ENCODE assay signal across 9 mouse cellular contexts in the genomic region with DNA sequence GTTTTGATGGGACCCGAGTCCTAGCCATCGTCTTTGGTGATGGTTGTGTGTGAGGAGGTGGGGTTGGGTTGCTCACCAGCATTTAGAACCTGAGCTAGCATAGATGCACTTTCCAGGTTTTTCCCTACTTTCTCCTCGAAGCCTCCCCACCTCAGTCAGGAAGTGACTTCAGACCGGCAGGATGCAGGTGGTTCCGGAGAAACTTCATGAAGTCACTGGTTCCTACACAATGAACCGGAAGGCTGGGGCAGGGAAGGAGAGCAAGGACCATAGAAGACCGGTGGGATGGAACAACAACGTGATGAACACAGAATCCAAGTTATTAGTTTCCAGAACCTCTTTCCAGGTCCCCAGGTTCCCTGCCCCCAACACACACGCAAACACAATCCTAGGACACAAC. TPM values are rescaled to one million over a fixed set of nuclear protein-coding genes. Genes with fewer than 3 reads are reported as not detected.
DNase-seq lines count a peak whose midpoint lies in the region; ATAC-seq lines count a peak whose summit lies in the region.
"Had no signal": no experiment of that assay in that cellular context is flagged by ENCODE, and none has a peak within 500 bp of the region (broad histone marks: within the 10 kb centered on the region; RNA-seq: fewer than 3 reads in every experiment).

No protein-coding gene starts in this region.

- H3K27me3 ChIP-seq in lung, embryonic 15.5 days = peaks cover 28% of the 10 kb centered on the region
- H3K27me3 ChIP-seq in forebrain, embryonic 16.5 days (replicated peaks; ENCODE audit: control insufficient read depth, insufficient read depth, low read length) = peaks cover 9% of the 10 kb centered on the region

- DNase-seq in cerebellum, adult 9-10 months = peak; percentile 45
- no peak for DNase-seq in cerebellum, adult 8-10 months
- DNase-seq in heart, adult 11 months = peak; percentile 99
- peak; percentile 65 for DNase-seq in heart, postnatal 4 days
- DNase-seq in thymus, postnatal 14 days = no peak
- DNase-seq in left cerebral cortex, postnatal 25 days (ENCODE audit: low spot score in 2 of 2) = no peak

- H3K27ac ChIP-seq in lung, embryonic 15.5 days = peak overlapping the region; percentile 74
- H3K27ac ChIP-seq in forebrain, embryonic 16.5 days (ENCODE audit: low read length) = no peak overlapping the region
- H3K27ac ChIP-seq: midbrain, embryonic 10.5 days had no signal

- no peaks in the 10 kb centered on the region for H3K9me3 ChIP-seq in lung, embryonic 15.5 days
- H3K9me3 ChIP-seq in forebrain, embryonic 16.5 days (ENCODE audit: control insufficient read depth, low read length) = no peaks in the 10 kb centered on the region
- H3K9me3 ChIP-seq: midbrain, embryonic 10.5 days had no signal

- intact Hi-C loops in left cerebral cortex, postnatal 25 days (cut with DNase I) = no loop called here

- no peak overlapping the region for H3K4me3 ChIP-seq in lung, embryonic 15.5 days
- no peak overlapping the region for H3K4me3 ChIP-seq in forebrain, embryonic 16.5 days (replicated peaks; ENCODE audit: low read length)
- H3K4me3 ChIP-seq: midbrain, embryonic 10.5 days had no signal

- H3K4me1 ChIP-seq in lung, embryonic 15.5 days = peaks cover 34% of the 10 kb centered on the region
- H3K4me1 ChIP-seq in forebrain, embryonic 16.5 days (replicated peaks; ENCODE audit: control insufficient read depth, insufficient read depth, low read length) = peaks cover 44% of the 10 kb centered on the region

- no peak overlapping the region for H3K9ac ChIP-seq in lung, embryonic 15.5 days
- H3K9ac ChIP-seq in forebrain, embryonic 16.5 days (replicated peaks; ENCODE audit: low read depth, low read length) = no peak overlapping the region

- no peaks in the 10 kb centered on the region for H3K36me3 ChIP-seq in lung, embryonic 15.5 days
- H3K36me3 ChIP-seq in forebrain, embryonic 16.5 days (ENCODE audit: control insufficient read depth, insufficient read depth) = no peaks in the 10 kb centered on the region

- WGBS in lung, embryonic 15.5 days = 75% methylated on average over 9 of the region's 9 CpGs
- 92% methylated on average over 9 of the region's 9 CpGs for WGBS in forebrain, embryonic 16.5 days

- no peak for ATAC-seq in lung, embryonic 15.5 days (ENCODE audit: borderline replicate concordance, extremely low read depth, low FRiP score, low TSS enrichment)
- ATAC-seq in forebrain, embryonic 16.5 days = no peak

- H3K4me2 ChIP-seq in lung, embryonic 15.5 days = peak overlapping the region; percentile 31
- no peak overlapping the region for H3K4me2 ChIP-seq in forebrain, embryonic 16.5 days (ENCODE audit: low read length)

RNA-seq across cellular contexts. Expression of a gene that starts 2.9 kb away (rescaled TPM):
- 1 to 10 TPM; 6.3 to 6.5 TPM for total RNA-seq in heart, postnatal 4 days (2021)
- 5.5 and 6.0 TPM in 2 replicates for polyA plus RNA-seq in lung, embryonic 15.5 days (2015; fragmentation: Nextera tagmentation; extraction: Ambion mirVana)
- total RNA-seq in left cerebral cortex, postnatal 25 days (2021) = 1 to 10 TPM; 7.0 to 8.3 TPM
- polyA plus RNA-seq in forebrain, embryonic 16.5 days (2015; fragmentation: Nextera tagmentation; extraction: Ambion mirVana) = 13.2 and 14.8 TPM in 2 replicates

RNA-seq across cellular contexts. Expression of a gene that starts 5.9 kb away (rescaled TPM):
- total RNA-seq in heart, postnatal 4 days (2021) = 10 to 100 TPM; 47.0 to 53.6 TPM
- polyA plus RNA-seq in lung, embryonic 15.5 days (2015; fragmentation: Nextera tagmentation; extraction: Ambion mirVana) = 30.2 and 33.9 TPM in 2 replicates
- 1 to 10 TPM; 1.7 to 2.2 TPM for total RNA-seq in left cerebral cortex, postnatal 25 days (2021)
- 6.9 and 8.1 TPM in 2 replicates for polyA plus RNA-seq in forebrain, embryonic 16.5 days (2015; fragmentation: Nextera tagmentation; extraction: Ambion mirVana)

RNA-seq across cellular contexts. Expression of a gene that starts 11.2 kb away (rescaled TPM):
- under 1 TPM in 1 of 2 experiments, not detected in 1; 0.43 TPM for total RNA-seq in heart, postnatal 4 days (2021)
- polyA plus RNA-seq in lung, embryonic 15.5 days (2015; fragmentation: Nextera tagmentation; extraction: Ambion mirVana) = 0.79 and 1.1 TPM in 2 replicates
- 10 to 100 TPM; 23.9 to 27.1 TPM for total RNA-seq in left cerebral cortex, postnatal 25 days (2021)
- 3.1 and 4.8 TPM in 2 replicates for polyA plus RNA-seq in forebrain, embryonic 16.5 days (2015; fragmentation: Nextera tagmentation; extraction: Ambion mirVana)

RNA-seq across cellular contexts. Expression of a gene that starts 14.0 kb away (rescaled TPM):
- total RNA-seq in heart, postnatal 4 days (2021) = 10 to 100 TPM; 72.3 to 79.4 TPM
- polyA plus RNA-seq in lung, embryonic 15.5 days (2015; fragmentation: Nextera tagmentation; extraction: Ambion mirVana) = 175 and 179 TPM in 2 replicates
- 10 to 100 TPM; 45.9 to 47.1 TPM for total RNA-seq in left cerebral cortex, postnatal 25 days (2021)
- 174 and 180 TPM in 2 replicates for polyA plus RNA-seq in forebrain, embryonic 16.5 days (2015; fragmentation: Nextera tagmentation; extraction: Ambion mirVana)

RNA-seq across cellular contexts. Expression of a gene that starts 15.9 kb away (rescaled TPM):
- total RNA-seq in heart, postnatal 4 days (2021) = 1 to 10 TPM; 2.4 to 2.6 TPM
- polyA plus RNA-seq in lung, embryonic 15.5 days (2015; fragmentation: Nextera tagmentation; extraction: Ambion mirVana) = 10.8 and 11.0 TPM in 2 replicates
- 1 to 10 TPM; 5.2 to 6.0 TPM for total RNA-seq in left cerebral cortex, postnatal 25 days (2021)
- polyA plus RNA-seq in forebrain, embryonic 16.5 days (2015; fragmentation: Nextera tagmentation; extraction: Ambion mirVana) = 13.2 and 14.6 TPM in 2 replicates

Comparison
In these comparisons a context has a peak if more than half of its experiments do, and no peak if none do; other contexts are left out.
1. DNase-seq: peak in cerebellum, adult 9-10 months (single experiment), heart, adult 11 months (single experiment) and heart, postnatal 4 days (single experiment); none in cerebellum, adult 8-10 months (single experiment), thymus, postnatal 14 days (single experiment) and left cerebral cortex, postnatal 25 days (0 of 2).
2. RNA of a gene that starts 5.9 kb away (total RNA-seq): 47.0 to 53.6 TPM in heart, postnatal 4 days; 1.7 to 2.2 TPM in left cerebral cortex, postnatal 25 days; every median in the first group is over 10 times any median in the second.
3. RNA of a gene that starts 11.2 kb away (total RNA-seq): 23.9 to 27.1 TPM in left cerebral cortex, postnatal 25 days; 0.43 TPM in heart, postnatal 4 days; every median in the first group is over 10 times any median in the second.